ENCODE assay signal across 14 mouse cellular contexts in the genomic region with DNA sequence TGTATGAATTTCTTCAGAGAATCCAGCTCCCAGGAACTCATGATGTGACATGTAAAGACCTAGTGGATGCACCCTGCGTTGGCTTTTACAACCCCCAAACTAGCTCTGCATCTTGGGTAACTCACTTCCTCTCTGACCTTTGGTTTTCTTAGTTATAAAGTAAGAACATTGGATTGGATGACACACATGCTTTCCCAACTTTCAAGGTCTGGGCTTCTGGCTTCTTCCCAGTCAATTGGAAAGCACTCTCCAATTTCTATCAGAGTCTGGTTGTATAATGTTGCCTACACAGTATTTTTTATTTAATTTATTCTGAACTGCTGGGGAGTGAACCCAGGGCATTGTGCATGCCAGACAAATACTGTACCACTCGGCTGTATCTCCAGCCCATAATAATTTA. TPM values are rescaled to one million over a fixed set of nuclear protein-coding genes. Genes with fewer than 3 reads are reported as not detected.
"Had no signal": no experiment of that assay in that cellular context is flagged by ENCODE, and none has a peak within 500 bp of the region (broad histone marks: within the 10 kb centered on the region; RNA-seq: fewer than 3 reads in every experiment).

No protein-coding gene starts in this region.

- DNase-seq: kidney, adult 9 months; kidney, postnatal 25 days; layer of hippocampus, adult 9-11 months; liver, embryonic 13.5 days; lung, embryonic 14.5 days; right cerebral cortex, postnatal 25 days; spleen, adult 18-20 months; thymus, postnatal 25 days had no signal

RNA-seq across cellular contexts. Expression of a gene that starts 38.9 kb away (rescaled TPM):
- total RNA-seq: layer of hippocampus, adult 2 months; layer of hippocampus, postnatal 25 days; left cerebral cortex, adult 18-20 months; left cerebral cortex, postnatal 25 days; liver, adult 2 months; megakaryocyte, adult 5-6 weeks had no signal

RNA-seq across cellular contexts. Expression of a gene that starts 56.3 kb away (rescaled TPM):
- total RNA-seq: layer of hippocampus, adult 2 months; layer of hippocampus, postnatal 25 days; left cerebral cortex, adult 18-20 months; left cerebral cortex, postnatal 25 days had no signal
